Mouse (Mus musculus): Measurements from ENCODE around the gene Coq5.

DNA sequence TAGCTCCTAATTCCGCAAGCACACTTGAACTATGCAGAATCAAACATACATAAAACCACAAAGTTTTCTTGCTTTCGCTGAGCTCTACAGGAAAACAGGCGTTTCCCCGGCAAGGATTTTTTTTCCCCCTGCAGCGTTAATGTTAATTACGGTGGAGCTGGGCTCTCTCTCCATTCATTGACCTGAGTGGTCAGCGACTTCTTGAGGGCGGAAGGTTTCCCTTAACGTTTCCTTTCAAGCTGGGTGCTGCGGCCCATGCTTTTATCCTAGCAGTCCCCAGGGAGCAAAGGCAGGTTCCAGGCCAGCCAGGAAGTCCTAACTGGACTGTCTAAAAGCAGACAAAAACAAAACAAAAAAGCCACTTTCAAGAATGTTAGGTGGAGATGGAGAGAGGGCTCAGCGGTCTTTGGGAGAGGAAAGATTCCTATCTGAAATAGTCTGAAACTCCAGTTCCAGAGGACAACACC, 40.7 kb upstream of the Coq5 start:
- TF ChIP-seq CTCF (conservative IDR thresholded peaks at IDR 0.05; ENCODE audit: insufficient read depth, insufficient read length, low read depth, low read length) (no peak), POLR2A (IDR thresholded peaks at IDR 0.05; ENCODE audit: low read depth, low read length) (no peak)

All from kidney, adult 2 months (tissue).